Mouse (Mus musculus): ENCODE results near the gene Zranb2. TPM values are rescaled to one million over a fixed set of nuclear protein-coding genes. Genes with fewer than 3 reads are reported as not detected.

Zranb2 gene
- polyA plus RNA-seq, 1 experiment = 12.0 TPM

DNA sequence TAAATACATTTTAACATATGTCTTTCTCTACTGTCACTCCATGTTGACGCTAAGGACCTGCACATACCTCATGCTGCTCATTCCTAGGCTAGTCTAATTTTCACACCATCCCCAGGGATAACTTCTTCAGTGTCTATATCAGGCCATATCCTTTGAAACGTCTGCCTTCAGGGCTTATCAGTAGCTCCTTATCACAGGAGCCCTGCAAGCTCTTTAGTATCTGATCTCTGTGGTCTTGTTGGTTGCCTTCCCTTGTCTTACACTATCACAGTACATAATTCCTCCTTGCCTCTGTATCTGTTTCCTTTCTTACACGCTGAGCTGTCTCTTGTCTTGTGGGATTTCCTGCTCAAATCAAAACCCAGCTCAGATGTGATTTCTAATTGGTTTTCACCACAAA is 17.5 kb upstream of the Zranb2 start:
- no peaks in the 10 kb centered on the region for H3K27me3 ChIP-seq (ENCODE audit: control insufficient read depth, insufficient read depth, insufficient read length)
- H3K79me2 ChIP-seq (ENCODE audit: control insufficient read depth, insufficient read depth) = no peaks in the 10 kb centered on the region
- TF ChIP-seq E2F4 (IDR thresholded peaks at IDR 0.05; ENCODE audit: insufficient read depth) (no peak), USF1 (IDR thresholded peaks at IDR 0.05; ENCODE audit: low read depth) (no peak), TCF3 (IDR thresholded peaks at IDR 0.05; ENCODE audit: insufficient read length, low read depth) (no peak), REST (IDR thresholded peaks at IDR 0.05; ENCODE audit: insufficient read depth, insufficient read length) (no peak), MYOD1 (IDR thresholded peaks at IDR 0.05; ENCODE audit: control insufficient read depth in 1 of 3, insufficient read length in 2 of 3, low read depth in 2 of 3) (no peak), TCF12 (IDR thresholded peaks at IDR 0.05; ENCODE audit: insufficient read depth, poor library complexity, severe bottlenecking) (no peak), POLR2A (IDR thresholded peaks at IDR 0.05; ENCODE audit: insufficient read length, low read depth) (no peak), POLR2AphosphoS2 (IDR thresholded peaks at IDR 0.05; ENCODE audit: insufficient read length, low read depth) (no peak), MAX (IDR thresholded peaks at IDR 0.05; ENCODE audit: low read depth) (no peak), CEBPB (IDR thresholded peaks at IDR 0.05; ENCODE audit: insufficient read depth, poor library complexity, severe bottlenecking) (no peak), SRF (IDR thresholded peaks at IDR 0.05; ENCODE audit: control insufficient read depth, insufficient read length, low read depth) (no peak)
- H3K36me3 ChIP-seq (ENCODE audit: control insufficient read depth, insufficient read depth) = no peaks in the 10 kb centered on the region
- H3K4me2 ChIP-seq (ENCODE audit: low read depth) = no peak overlapping the region
- H3ac ChIP-seq (ENCODE audit: control insufficient read depth, insufficient read length) = no peak overlapping the region
- H3K4me3 ChIP-seq = no peak overlapping the region

DNA sequence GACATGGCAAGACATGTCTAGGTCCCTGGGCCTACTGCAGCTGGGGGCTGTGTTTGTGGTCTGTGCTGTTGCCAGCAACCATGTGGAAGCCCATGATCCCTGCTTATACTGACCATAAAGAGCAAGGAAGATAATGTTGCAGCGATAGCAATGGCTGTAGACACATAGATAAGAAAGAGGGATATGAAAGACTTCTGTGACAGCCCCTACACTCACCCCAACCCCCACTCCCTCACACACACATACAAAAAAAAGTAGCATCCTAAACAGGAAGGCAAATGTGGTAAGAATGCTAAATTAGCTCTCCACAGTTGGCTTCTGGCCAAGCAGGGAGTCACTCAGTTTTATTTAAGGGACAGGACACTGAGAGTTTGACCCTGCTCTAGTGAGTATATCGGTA is 16.0 kb upstream of the Zranb2 start:
- no peak overlapping the region for H3K4me2 ChIP-seq (ENCODE audit: low read depth)
- TF ChIP-seq REST (IDR thresholded peaks at IDR 0.05; ENCODE audit: insufficient read depth, insufficient read length) (no peak), TCF3 (IDR thresholded peaks at IDR 0.05; ENCODE audit: insufficient read length, low read depth) (no peak), MAX (IDR thresholded peaks at IDR 0.05; ENCODE audit: low read depth) (no peak), SRF (IDR thresholded peaks at IDR 0.05; ENCODE audit: control insufficient read depth, insufficient read length, low read depth) (no peak), E2F4 (IDR thresholded peaks at IDR 0.05; ENCODE audit: insufficient read depth) (no peak)
- H3ac ChIP-seq (ENCODE audit: control insufficient read depth, insufficient read length) = no peak overlapping the region
- H3K79me2 ChIP-seq (ENCODE audit: control insufficient read depth, insufficient read depth) = no peaks in the 10 kb centered on the region
- H3K27me3 ChIP-seq (ENCODE audit: control insufficient read depth, insufficient read depth, insufficient read length) = no peaks in the 10 kb centered on the region
- no peaks in the 10 kb centered on the region for H3K36me3 ChIP-seq (ENCODE audit: control insufficient read depth, insufficient read depth)
- no peak overlapping the region for H3K4me3 ChIP-seq

DNA sequence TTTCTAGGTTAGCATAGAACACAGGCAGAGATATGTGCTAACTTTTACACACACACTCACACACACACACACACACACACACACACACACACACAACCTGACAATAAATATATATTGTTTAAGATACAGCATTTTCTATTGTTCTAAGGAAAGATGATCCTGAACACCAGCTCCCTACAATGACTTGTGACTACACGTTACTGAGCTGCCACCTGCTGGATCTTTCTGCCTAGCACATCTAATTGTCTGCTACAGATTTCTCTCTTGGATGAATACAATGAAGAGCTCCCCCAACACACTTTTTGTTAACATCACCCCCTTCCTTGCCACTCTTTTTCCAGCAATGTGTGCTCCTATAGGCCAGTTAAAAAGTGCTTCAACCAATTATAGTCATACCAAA is 13.5 kb upstream of the Zranb2 start:
- no peak overlapping the region for H3ac ChIP-seq (ENCODE audit: control insufficient read depth, insufficient read length)
- no peaks in the 10 kb centered on the region for H3K79me2 ChIP-seq (ENCODE audit: control insufficient read depth, insufficient read depth)
- no peak overlapping the region for H3K4me3 ChIP-seq
- no peaks in the 10 kb centered on the region for H3K36me3 ChIP-seq (ENCODE audit: control insufficient read depth, insufficient read depth)
- no peak overlapping the region for H3K4me2 ChIP-seq (ENCODE audit: low read depth)
- TF ChIP-seq POLR2AphosphoS2 (IDR thresholded peaks at IDR 0.05; ENCODE audit: insufficient read length, low read depth) (no peak), MAX (IDR thresholded peaks at IDR 0.05; ENCODE audit: low read depth) (no peak), TCF12 (IDR thresholded peaks at IDR 0.05; ENCODE audit: insufficient read depth, poor library complexity, severe bottlenecking) (no peak), E2F4 (IDR thresholded peaks at IDR 0.05; ENCODE audit: insufficient read depth) (no peak), REST (IDR thresholded peaks at IDR 0.05; ENCODE audit: insufficient read depth, insufficient read length) (no peak), POLR2A (IDR thresholded peaks at IDR 0.05; ENCODE audit: insufficient read length, low read depth) (no peak), MYOD1 (IDR thresholded peaks at IDR 0.05; ENCODE audit: control insufficient read depth in 1 of 3, insufficient read length in 2 of 3, low read depth in 2 of 3) (no peak)
- H3K27me3 ChIP-seq (ENCODE audit: control insufficient read depth, insufficient read depth, insufficient read length) = no peaks in the 10 kb centered on the region

DNA sequence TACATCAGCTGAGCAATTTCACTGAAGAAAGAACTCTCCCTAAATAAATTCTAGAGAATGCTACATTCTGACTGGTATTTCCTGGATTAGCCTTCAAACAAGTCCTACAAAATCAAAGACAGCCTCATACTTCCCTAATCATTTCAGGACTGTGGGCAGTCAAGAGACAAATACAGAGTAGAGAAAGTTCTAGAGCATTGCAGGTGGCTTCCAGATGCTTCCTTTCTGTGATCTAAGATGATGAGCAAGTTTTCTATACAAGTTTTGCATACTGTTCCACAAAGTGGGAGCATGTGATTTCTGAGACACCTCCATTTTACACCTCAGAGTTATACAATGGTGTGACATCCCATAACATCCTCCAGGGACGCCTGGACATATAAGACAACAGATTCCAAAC is 10.1 kb upstream of the Zranb2 start:
- TF ChIP-seq POLR2A (IDR thresholded peaks at IDR 0.05; ENCODE audit: insufficient read length, low read depth) = no peak
- TF ChIP-seq MYOG (IDR thresholded peaks at IDR 0.05; ENCODE audit: control insufficient read depth in 1 of 3, insufficient read depth in 1 of 3, insufficient read length in 2 of 3, low read depth in 2 of 3) = no peak
- no peak for TF ChIP-seq TCF3 (IDR thresholded peaks at IDR 0.05; ENCODE audit: insufficient read length, low read depth)
- no peak for TF ChIP-seq E2F4 (IDR thresholded peaks at IDR 0.05; ENCODE audit: insufficient read depth)
- TF ChIP-seq MYOD1 (IDR thresholded peaks at IDR 0.05; ENCODE audit: control insufficient read depth in 1 of 3, insufficient read length in 2 of 3, low read depth in 2 of 3) = no peak
- TF ChIP-seq MAX (IDR thresholded peaks at IDR 0.05; ENCODE audit: low read depth) = no peak
- no peak for TF ChIP-seq REST (IDR thresholded peaks at IDR 0.05; ENCODE audit: insufficient read depth, insufficient read length)
- no peak for TF ChIP-seq SRF (IDR thresholded peaks at IDR 0.05; ENCODE audit: control insufficient read depth, insufficient read length, low read depth)
- TF ChIP-seq USF1 (IDR thresholded peaks at IDR 0.05; ENCODE audit: low read depth) = no peak
- no peak for TF ChIP-seq TCF12 (IDR thresholded peaks at IDR 0.05; ENCODE audit: insufficient read depth, poor library complexity, severe bottlenecking)
- TF ChIP-seq CEBPB (IDR thresholded peaks at IDR 0.05; ENCODE audit: insufficient read depth, poor library complexity, severe bottlenecking) = no peak
- TF ChIP-seq POLR2AphosphoS2 (IDR thresholded peaks at IDR 0.05; ENCODE audit: insufficient read length, low read depth) = no peak
- H3ac ChIP-seq (ENCODE audit: control insufficient read depth, insufficient read length) = no peak overlapping the region
- H3K4me3 ChIP-seq = no peak overlapping the region
- H3K27me3 ChIP-seq (ENCODE audit: control insufficient read depth, insufficient read depth, insufficient read length) = no peaks in the 10 kb centered on the region
- no peak overlapping the region for H3K4me2 ChIP-seq (ENCODE audit: low read depth)
- H3K79me2 ChIP-seq (ENCODE audit: control insufficient read depth, insufficient read depth) = no peaks in the 10 kb centered on the region
- no peaks in the 10 kb centered on the region for H3K36me3 ChIP-seq (ENCODE audit: control insufficient read depth, insufficient read depth)

DNA sequence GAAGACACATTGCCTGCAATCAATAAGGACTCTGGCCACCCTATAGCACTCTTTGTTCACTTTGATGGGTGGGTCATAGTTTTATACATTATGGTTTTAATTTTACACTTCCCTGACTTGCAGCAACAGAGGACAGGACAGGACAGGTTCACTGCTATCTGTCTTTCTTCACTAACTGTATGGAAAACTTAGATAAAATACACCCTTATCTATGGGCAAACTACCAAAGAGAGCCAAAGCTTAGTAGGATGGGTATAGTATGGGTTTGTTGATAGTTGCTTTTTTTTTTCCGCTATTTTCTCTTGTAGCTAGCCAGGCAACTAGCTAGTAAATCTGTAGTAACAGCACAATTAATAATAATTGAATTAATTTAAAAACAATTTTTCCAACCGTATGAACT is 2.4 kb upstream of the Zranb2 start:
- Histone ChIP-seq H3ac (ENCODE audit: control insufficient read depth, insufficient read length) (no peak overlapping the region), H3K27me3 (ENCODE audit: control insufficient read depth, insufficient read depth, insufficient read length) (peaks cover 4% of the 10 kb centered on the region)

More for the DNA sequence above, 2.4 kb upstream of the Zranb2 start:
- no peak overlapping the region for H3K4me2 ChIP-seq (ENCODE audit: low read depth)
- no peaks in the 10 kb centered on the region for H3K36me3 ChIP-seq (ENCODE audit: control insufficient read depth, insufficient read depth)
- peaks cover 21% of the 10 kb centered on the region for H3K79me2 ChIP-seq (ENCODE audit: control insufficient read depth, insufficient read depth)
- TF ChIP-seq MYOG (IDR thresholded peaks at IDR 0.05; ENCODE audit: control insufficient read depth in 1 of 3, insufficient read depth in 1 of 3, insufficient read length in 2 of 3, low read depth in 2 of 3) (no peak), USF1 (IDR thresholded peaks at IDR 0.05; ENCODE audit: low read depth) (no peak)
- H3K4me3 ChIP-seq = no peak overlapping the region
